Mouse (Mus musculus): ENCODE measurements around the gene Usp28. TPM values are rescaled to one million over a fixed set of nuclear protein-coding genes. Genes with fewer than 3 reads are reported as not detected.

Gene Usp28
- total and polyA plus RNA-seq, 2 experiments from 2014 or later: 17.0 to 18.4 TPM

DNA sequence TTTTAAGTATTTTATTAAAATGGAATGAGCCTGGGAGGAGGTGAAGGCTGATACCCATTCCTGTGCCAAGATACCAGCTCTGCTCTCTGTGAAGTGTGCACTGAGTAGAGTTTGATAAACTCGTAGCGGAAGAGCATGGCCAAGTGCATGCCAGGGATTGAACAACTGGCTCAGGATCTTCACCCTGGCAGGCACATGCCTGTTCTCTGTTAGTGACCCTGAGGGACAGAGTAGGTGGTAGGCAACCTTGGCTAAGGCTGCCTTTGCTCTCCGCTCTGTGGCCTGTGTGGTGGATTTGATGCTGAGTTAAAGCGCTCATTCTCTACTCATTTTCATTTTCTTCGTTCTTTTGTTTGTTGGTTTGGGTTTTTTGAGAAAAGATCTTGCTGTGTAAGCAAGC lies 36.1 kb downstream of the Usp28 start:
- TF ChIP-seq CTCF (IDR thresholded peaks at IDR 0.05; ENCODE audit: low read depth): no peak
- no peak overlapping the region for H3K9ac ChIP-seq (replicated peaks; ENCODE audit: low read length)
- H3K4me1 ChIP-seq (ENCODE audit: insufficient read depth, low read length): no peaks in the 10 kb centered on the region
- H3K27ac ChIP-seq: no peak overlapping the region
- H3K36me3 ChIP-seq (ENCODE audit: insufficient read depth, low read length): peaks cover 19% of the 10 kb centered on the region
- DNase-seq (ENCODE audit: low spot score) (no peak), ATAC-seq (no peak)
- WGBS: 90% methylated on average over 5 of the region's 5 CpGs
- no peak overlapping the region for H3K4me2 ChIP-seq (ENCODE audit: low read depth, low read length)
- no peaks in the 10 kb centered on the region for H3K9me3 ChIP-seq (ENCODE audit: low read length)
- H3K27me3 ChIP-seq (ENCODE audit: insufficient read depth, low read length): no peaks in the 10 kb centered on the region
- H3K4me3 ChIP-seq (ENCODE audit: low read length): no peak overlapping the region

GRCm38 (mm10) chr9:49023956-49024355 lies 38.8 kb downstream of the Usp28 start:
- Histone ChIP-seq H3K9me3 (ENCODE audit: low read length) (no peaks in the 10 kb centered on the region), H3K36me3 (ENCODE audit: insufficient read depth, low read length) (peaks cover 26% of the 10 kb centered on the region), H3K27ac (no peak overlapping the region), H3K4me1 (ENCODE audit: insufficient read depth, low read length) (no peaks in the 10 kb centered on the region), H3K4me2 (ENCODE audit: low read depth, low read length) (no peak overlapping the region), H3K9ac (replicated peaks; ENCODE audit: low read length) (no peak overlapping the region), H3K27me3 (ENCODE audit: insufficient read depth, low read length) (no peaks in the 10 kb centered on the region), H3K4me3 (ENCODE audit: low read length) (no peak overlapping the region)
- TF ChIP-seq CTCF (IDR thresholded peaks at IDR 0.05; ENCODE audit: low read depth): no peak
- ATAC-seq (no peak), DNase-seq (ENCODE audit: low spot score) (no peak)
- WGBS: 93% methylated on average over 5 of the region's 5 CpGs

GRCm38 (mm10) chr9:49024529-49024928 lies 39.4 kb downstream of the Usp28 start:
- H3K36me3 ChIP-seq (ENCODE audit: insufficient read depth, low read length): peaks cover 26% of the 10 kb centered on the region
- H3K27ac ChIP-seq: no peak overlapping the region
- no peak for TF ChIP-seq CTCF (IDR thresholded peaks at IDR 0.05; ENCODE audit: low read depth)
- ATAC-seq (no peak), DNase-seq (ENCODE audit: low spot score) (no peak)
- no peak overlapping the region for H3K4me3 ChIP-seq (ENCODE audit: low read length)
- H3K4me1 ChIP-seq (ENCODE audit: insufficient read depth, low read length): no peaks in the 10 kb centered on the region
- H3K9ac ChIP-seq (replicated peaks; ENCODE audit: low read length): no peak overlapping the region
- no peak overlapping the region for H3K4me2 ChIP-seq (ENCODE audit: low read depth, low read length)
- no peaks in the 10 kb centered on the region for H3K9me3 ChIP-seq (ENCODE audit: low read length)
- WGBS: 83% methylated on average over 2 of the region's 2 CpGs
- no peaks in the 10 kb centered on the region for H3K27me3 ChIP-seq (ENCODE audit: insufficient read depth, low read length)

GRCm38 (mm10) chr9:49034764-49035163 lies 49.6 kb downstream of the Usp28 start:
- Histone ChIP-seq H3K4me2 (ENCODE audit: low read depth, low read length) (no peak overlapping the region), H3K9me3 (ENCODE audit: low read length) (no peaks in the 10 kb centered on the region), H3K27me3 (ENCODE audit: insufficient read depth, low read length) (no peaks in the 10 kb centered on the region), H3K4me1 (ENCODE audit: insufficient read depth, low read length) (no peaks in the 10 kb centered on the region), H3K36me3 (ENCODE audit: insufficient read depth, low read length) (peaks cover 41% of the 10 kb centered on the region), H3K4me3 (ENCODE audit: low read length) (no peak overlapping the region), H3K27ac (no peak overlapping the region), H3K9ac (replicated peaks; ENCODE audit: low read length) (no peak overlapping the region)
- whole genome bisulfite sequencing: 95% methylated on average over 4 of the region's 4 CpGs
- no peak for TF ChIP-seq CTCF (IDR thresholded peaks at IDR 0.05; ENCODE audit: low read depth)
- ATAC-seq (no peak), DNase-seq (ENCODE audit: low spot score) (no peak)

GRCm38 (mm10) chr9:49050901-49051300 lies 65.7 kb downstream of the Usp28 start:
- Histone ChIP-seq H3K4me1 (ENCODE audit: insufficient read depth, low read length) (no peaks in the 10 kb centered on the region), H3K27me3 (ENCODE audit: insufficient read depth, low read length) (no peaks in the 10 kb centered on the region), H3K9me3 (ENCODE audit: low read length) (no peaks in the 10 kb centered on the region), H3K4me2 (ENCODE audit: low read depth, low read length) (no peak overlapping the region), H3K9ac (replicated peaks; ENCODE audit: low read length) (no peak overlapping the region), H3K36me3 (ENCODE audit: insufficient read depth, low read length) (no peaks in the 10 kb centered on the region), H3K27ac (no peak overlapping the region), H3K4me3 (ENCODE audit: low read length) (no peak overlapping the region)
- DNase-seq (ENCODE audit: low spot score): no peak
- 77% methylated on average over 5 of the region's 5 CpGs for WGBS
- no peak for TF ChIP-seq CTCF (IDR thresholded peaks at IDR 0.05; ENCODE audit: low read depth)
- ATAC-seq: no peak

DNA sequence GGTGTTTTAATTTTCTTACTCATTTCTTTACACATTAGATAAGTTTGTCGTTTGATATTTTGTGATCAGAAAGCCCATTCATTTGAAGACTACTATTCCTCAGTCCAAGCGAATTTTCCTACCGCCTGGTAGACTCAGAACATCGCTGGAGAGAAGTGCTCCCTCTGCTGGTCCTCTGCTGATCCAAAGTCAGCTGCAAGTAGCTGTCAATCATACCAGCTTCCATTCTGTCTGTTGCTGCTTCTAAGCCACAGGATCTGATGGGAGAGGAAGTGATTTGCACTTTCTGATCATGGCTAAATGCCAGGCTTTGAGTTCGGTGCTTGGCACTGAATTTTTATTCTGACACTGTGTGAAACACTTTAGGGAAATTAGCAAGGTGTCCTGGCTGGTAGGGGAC lies 66.2 kb downstream of the Usp28 start:
- Histone ChIP-seq H3K27ac (no peak overlapping the region), H3K4me2 (ENCODE audit: low read depth, low read length) (no peak overlapping the region), H3K27me3 (ENCODE audit: insufficient read depth, low read length) (no peaks in the 10 kb centered on the region), H3K9me3 (ENCODE audit: low read length) (no peaks in the 10 kb centered on the region), H3K9ac (replicated peaks; ENCODE audit: low read length) (no peak overlapping the region), H3K4me1 (ENCODE audit: insufficient read depth, low read length) (peaks cover 1% of the 10 kb centered on the region; the same call in 1 of the 2 replicates), H3K36me3 (ENCODE audit: insufficient read depth, low read length) (no peaks in the 10 kb centered on the region), H3K4me3 (ENCODE audit: low read length) (no peak overlapping the region)
- ATAC-seq (no peak), DNase-seq (ENCODE audit: low spot score) (peak; percentile 84)
- 15% methylated on average over 5 of the region's 5 CpGs for WGBS
- TF ChIP-seq CTCF (IDR thresholded peaks at IDR 0.05; ENCODE audit: low read depth): peak; percentile 87

- H3K9ac ChIP-seq (replicated peaks; ENCODE audit: low read length): no peak overlapping the region
- no peak for DNase-seq (ENCODE audit: low spot score)
- H3K4me2 ChIP-seq (ENCODE audit: low read depth, low read length): no peak overlapping the region
- 85% methylated on average over 3 of the region's 3 CpGs for WGBS
- no peaks in the 10 kb centered on the region for H3K9me3 ChIP-seq (ENCODE audit: low read length)
- no peak overlapping the region for H3K27ac ChIP-seq
- no peak for ATAC-seq
- H3K4me1 ChIP-seq (ENCODE audit: insufficient read depth, low read length): peaks cover 4% of the 10 kb centered on the region; the same call in 1 of the 2 replicates
- no peak for TF ChIP-seq CTCF (IDR thresholded peaks at IDR 0.05; ENCODE audit: low read depth)
- H3K4me3 ChIP-seq (ENCODE audit: low read length): no peak overlapping the region
- H3K27me3 ChIP-seq (ENCODE audit: insufficient read depth, low read length): no peaks in the 10 kb centered on the region
- 0 out of 2 replicates have a peak, but pooled peaks cover 6% of the 10 kb centered on the region for H3K36me3 ChIP-seq (ENCODE audit: insufficient read depth, low read length)
Observed at GRCm38 (mm10) chr9:49054028-49054427, 68.9 kb downstream of the Usp28 start.

Measured in hindbrain, postnatal 0 days (tissue).